Mouse (Mus musculus) megakaryocyte-erythroid progenitor cell, adult 5-6 weeks (primary cell): ENCODE results near the gene Sqstm1. TPM values are rescaled to one million over a fixed set of nuclear protein-coding genes. Genes with fewer than 3 reads are reported as not detected.

ENCODE experiments used
- ATAC-seq: replicated peaks from 2 replicates; pipeline ENCODE4 v1.8.0; 2016; ENCODE audit warnings: mild to moderate bottlenecking, inconsistent platforms; ENCODE audit not compliant: severe bottlenecking, poor library complexity, low FRiP score, low TSS enrichment
- total RNA-seq, 2 experiments: library from RNA; stranded (forward) in 1 of 2; stranded (reverse) in 1 of 2; fragments of 200-1000, 215-1000 nt in 1 of 2; fragments of >200 nt in 1 of 2; fragmentation: Nextera tagmentation in 1 of 2; gene quantifications; 2 replicates each; pipeline ENCODE4 v1.2.3; 2014 to 2017

Gene Sqstm1
- total RNA-seq (2014; fragmentation: Nextera tagmentation) (69.3 and 129 TPM in 2 replicates), total RNA-seq (2017) (339 and 435 TPM in 2 replicates)

DNA sequence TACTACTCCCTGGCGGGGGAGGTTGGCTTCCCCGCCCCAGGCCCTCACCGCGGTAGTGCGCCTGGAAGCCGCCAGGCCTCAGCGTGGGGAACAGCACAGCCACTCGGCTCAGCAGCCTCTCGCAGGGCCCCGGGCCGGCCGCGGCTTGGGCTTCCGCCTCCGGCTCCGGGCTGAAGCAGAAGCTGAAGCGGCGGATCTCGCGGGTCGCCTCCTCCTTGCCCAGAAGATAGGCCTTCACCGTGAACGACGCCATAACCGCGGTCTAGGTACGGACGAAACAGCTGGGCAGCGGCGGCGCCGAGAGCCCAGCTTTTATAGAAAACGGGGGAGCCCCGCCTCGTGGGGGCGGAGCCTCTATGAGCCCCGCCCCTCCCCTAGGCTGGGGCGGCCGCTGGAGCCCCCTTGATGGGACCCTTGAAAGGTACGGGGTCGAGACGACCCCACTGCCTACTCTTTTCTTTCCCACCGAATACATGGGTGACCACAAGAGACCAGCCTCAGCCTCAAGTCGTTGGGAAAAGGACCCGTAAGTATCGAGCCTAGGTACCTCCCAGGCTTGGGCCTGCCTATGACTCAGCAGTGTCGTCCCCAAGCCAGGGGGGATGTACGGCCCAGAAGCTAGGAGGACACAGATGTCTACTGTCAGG lies at the start of gene Sqstm1, which contains the start of gene Mgat4b:
TSS of gene Sqstm1 (minus strand) at position 323 of the 647 bp plus-strand sequence.
TSS of gene Mgat4b (plus strand) at position 386 of the 647 bp plus-strand sequence.
- ATAC-seq = peak; percentile 68

DNA sequence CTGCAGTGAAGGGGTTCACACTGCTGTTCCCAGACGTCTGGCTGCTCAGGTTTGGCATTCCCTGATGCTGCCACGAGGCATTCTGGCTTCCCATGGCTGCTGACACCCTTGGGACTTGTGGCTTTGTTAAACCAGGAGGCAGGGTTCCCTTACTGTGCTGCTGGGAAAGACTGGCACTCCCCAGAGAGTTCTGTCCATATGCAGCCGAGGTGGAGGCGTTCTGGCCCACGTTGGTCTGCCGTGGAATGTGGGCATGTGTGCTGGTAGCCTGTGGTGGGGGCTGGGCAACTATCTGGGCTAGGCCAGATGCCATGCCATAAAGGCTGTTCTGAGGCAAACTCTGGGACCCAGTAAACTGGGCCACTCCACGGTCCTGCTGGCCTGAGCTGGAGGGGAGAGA lies 47.7 kb upstream of the Sqstm1 start:
- no peak for ATAC-seq

DNA sequence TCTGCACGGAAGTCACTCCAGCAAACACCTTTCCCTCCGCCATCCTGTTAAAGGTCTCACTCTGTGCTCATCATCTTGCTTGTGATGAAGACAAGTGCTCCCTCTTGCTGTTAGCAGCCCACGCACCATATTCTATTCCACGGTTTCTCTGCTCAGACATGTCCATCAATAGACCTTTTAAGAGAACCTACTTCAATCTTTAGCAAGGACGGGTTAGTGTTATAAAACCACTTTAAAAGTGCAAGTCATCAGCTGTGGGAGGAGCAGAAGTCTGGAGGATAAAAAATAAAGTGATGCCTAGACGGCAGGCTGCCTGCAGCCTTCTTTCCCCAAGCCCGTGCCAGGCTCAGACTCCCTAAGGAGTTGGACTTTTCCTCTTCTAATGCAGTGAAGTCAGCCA lies 46.0 kb upstream of the Sqstm1 start:
- no peak for ATAC-seq

DNA sequence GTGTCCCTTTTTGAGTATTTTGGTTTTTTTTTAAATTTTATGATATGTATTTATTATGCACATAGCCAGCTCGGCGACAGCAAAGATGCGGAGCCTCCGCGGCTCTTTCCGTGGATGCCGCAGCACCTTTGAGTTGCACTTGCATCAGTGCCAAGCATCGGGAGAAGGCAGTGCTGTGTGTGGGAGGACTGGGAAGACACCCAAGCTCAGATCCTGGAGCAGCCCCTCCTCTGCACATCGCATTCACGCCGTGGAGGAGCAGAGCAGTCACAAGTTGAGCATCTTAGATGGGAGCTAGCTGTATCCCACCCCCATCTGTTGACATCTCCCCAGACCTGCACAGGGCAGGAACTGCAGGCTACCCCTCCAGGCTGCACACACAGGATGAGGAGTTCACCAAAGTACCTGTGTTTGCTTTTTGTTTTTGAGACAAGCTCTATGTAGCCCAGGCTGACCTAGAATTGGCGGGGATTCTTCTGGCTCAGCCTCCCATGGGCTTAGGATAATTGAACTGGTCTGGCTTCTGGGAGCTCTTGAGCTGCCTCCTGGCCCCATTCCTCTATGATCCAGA lies 43.5 kb upstream of the Sqstm1 start:
- ATAC-seq = no peak

DNA sequence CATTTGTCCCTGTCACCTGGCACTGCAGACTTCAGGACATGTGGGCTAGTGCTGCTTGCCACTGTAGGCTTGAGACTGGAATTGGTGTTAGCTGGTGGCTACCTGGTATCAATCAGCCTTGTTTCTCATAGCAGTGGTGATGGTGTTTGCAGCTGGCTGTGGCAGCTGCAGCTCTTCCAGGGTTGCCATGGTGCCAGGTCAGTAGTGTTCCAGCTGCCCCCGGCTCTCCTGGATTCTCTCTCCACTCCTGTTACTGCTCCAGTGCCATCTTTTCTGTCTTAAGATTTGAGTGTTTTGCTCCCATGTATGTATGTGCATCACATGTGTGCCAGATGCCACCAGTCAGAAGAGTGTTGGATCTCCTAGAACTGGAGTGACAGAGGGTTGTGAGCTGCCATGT lies 42.8 kb upstream of the Sqstm1 start:
- ATAC-seq = 0 out of 2 replicates have a peak, but pooled peaks have one; percentile 18

DNA sequence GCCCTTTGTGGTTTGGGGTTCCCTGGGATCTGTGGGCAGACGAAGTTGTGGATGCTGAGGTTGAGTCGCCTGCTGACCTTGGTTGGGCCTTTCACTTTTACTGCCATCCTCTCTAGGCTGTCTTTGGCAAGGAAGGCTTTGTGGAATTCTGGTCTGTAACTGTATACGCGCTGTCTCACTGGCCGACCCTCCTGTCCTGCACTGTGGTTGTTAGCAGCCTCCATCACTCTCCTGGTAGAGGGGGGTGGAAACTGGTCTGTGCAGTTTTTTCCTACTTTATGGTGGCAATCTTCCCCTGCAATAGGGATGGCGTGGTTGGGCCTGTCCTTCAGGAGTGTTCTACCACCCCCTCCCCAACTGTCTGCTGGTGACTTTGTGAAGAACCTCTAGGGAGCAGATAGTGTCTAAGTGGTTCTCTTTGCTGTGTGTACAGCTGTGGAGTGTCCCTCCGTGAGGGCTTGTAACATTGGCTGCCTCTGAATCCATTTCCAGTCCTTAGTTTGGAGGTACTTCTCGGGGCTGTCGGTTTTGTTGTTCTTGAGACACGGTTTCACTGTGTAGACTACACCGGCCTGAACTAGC lies 42.1 kb upstream of the Sqstm1 start:
- ATAC-seq = no peak

DNA sequence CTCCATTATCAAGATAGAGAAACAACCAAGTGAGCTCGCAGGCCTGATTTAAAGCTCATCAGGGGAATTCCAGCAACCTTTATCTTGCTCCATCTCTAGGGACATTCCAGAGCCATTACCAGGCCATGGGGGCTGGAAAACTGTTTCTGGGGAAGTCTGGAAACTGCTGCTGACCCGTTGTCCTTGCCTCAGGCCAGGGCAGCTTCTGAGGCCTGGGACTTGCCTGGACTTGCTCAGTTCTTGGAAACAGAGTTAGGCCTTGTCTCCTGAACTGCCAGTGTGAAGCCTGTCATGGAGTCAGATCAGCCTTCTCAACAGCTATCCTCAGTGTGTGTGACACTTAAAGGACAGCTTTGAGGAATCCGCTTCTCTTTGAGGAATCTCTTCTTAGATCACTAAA lies 41.5 kb upstream of the Sqstm1 start:
- no peak for ATAC-seq

DNA sequence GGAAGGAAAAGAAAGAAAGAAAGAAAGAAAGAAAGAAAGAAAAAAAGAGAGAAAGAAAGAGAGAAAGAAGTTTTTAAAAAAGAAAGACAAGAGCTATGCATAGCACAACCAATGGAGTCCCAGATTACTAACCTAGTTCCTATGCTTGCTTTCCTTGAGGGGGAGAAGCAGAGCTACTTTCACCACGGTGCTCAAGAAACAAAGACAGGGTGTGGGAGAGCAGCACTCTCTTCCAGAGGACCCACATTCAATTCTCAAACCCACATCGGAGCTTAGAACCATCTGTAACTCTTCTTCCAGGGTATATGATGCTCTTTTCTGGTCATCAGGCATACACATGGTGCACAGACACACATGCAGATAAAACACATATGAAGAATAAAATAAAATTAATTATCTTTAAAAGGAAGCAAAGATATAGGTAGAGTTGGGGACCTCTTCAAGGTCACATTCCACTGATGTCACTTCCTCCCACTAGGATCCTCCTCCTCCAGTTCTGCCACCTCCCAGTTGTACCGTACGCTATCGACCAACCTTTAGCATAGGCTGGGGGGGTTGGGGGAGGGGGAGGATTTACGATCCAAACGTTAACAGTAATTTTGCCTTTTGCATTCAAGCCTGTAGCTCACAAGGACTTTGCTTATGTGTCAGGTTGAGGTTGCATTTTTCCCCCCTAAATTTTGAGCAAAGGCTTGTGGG lies 38.0 kb upstream of the Sqstm1 start:
- no peak for ATAC-seq

DNA sequence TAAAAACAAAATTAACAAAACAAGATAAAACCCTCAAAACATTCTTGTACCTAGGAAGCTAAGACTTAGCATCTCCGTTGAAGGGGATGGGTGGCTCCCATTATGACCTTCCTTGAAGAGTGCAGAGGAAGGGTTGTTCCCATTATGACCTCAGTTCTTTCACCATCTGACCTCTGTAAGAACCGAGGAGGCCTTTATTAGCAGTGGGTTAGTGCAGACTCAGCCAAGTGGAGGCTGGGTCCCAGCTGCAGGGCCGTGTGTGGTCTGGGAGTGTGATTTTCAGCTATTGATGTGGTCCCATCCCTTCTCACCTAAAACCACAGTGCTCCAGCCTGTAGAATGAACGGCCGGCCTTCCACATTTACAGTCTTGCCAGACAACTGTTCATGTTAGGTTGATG lies 34.6 kb upstream of the Sqstm1 start:
- ATAC-seq = peak; percentile 28; the same call in 1 of the 2 replicates

DNA sequence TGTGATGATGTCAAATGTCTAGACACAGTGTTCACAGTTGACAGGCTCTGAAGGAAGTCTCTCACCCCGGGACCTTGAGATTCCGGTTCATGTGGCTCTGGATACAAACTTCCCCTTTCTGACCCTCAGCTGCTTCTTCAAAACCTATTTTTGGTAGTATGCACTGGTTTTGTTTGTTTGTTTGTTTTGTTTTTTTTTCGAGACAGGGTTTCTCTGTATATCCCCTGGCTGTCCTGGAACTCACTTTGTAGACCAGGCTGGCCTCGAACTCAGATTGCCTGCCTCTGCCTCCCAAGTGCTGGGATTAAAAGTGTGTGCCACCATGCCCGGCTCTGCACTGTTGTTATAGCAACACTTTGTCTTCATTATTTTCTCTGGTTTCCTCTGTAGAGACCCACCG lies 33.3 kb upstream of the Sqstm1 start:
- no peak for ATAC-seq

DNA sequence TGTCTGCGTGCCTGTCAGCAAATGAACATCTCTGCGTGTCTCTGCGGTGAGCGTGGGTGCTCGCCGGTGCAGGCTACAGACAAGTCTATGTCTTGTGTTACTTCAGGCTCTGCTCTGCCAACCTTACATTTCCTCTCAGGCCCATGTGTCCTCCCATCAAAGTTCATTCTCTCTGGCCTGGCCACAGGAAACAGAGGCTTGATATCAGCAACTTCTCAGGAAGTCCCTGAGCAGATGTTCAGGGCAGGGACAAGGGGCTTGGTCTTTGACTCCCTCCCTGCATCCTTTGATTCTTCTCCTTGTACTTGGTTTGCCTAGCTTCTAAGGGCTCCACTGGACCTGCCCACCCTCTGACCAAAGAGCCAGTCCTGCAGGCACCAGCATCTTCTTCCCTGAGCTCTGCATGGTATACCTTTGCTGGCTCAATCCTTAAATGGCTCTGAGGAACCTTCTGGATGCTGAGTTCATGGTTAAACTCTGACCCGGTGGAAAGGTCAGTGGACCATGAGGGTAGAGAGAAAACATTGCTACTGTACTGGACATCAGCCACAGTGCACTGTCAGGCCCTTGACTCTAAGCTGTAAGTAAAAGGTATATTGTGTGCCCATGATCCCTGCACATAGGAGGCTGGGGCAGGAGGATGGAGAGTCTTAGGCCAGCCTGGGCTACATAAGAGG lies 29.7 kb upstream of the Sqstm1 start:
- ATAC-seq = no peak

DNA sequence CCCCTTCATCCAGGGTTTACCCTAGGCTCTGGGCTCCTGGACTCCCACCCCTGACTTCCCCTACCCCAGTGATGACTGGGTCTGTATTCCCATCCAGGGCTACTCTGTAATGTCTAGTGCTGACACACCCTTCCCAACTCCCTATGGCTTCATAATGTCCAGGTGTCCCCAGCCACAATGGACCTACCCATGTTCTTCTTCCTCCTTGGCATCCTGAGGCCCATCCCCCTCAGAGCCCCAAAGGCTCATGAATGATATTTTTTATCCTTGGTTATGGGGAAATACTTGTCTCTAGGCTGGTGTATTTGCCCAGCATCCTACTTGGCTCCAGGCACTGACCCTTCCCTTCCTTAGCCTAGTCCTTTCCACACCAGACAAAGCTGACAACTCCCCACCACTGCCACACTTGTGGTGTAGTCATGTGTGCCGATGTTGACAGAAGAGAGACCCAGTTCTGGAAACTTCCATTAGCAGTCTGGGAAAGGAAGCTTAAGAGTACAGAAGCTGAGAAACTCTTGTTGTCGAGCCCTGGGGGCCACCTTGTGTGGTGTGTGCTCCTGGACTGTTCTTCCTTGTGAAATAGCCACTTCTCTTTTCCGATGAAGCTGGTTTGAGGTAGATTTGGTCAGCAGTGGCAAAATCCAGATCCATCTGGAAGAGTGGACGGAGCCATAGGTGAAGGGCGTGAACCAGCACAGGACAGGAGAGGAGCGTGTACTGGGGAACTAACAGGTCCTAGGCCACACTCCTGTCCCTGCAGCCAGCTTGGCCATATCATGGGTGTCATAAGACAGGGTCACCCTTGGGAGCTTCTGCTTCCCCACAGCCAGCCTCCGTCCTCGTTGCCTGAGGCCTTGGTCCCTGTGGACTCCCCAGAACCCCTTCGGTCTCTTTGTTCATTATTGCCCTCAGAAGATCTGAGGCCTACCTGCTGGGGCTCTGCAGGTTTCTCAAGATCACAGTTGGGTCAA lies 28.5 kb upstream of the Sqstm1 start:
- ATAC-seq = no peak

DNA sequence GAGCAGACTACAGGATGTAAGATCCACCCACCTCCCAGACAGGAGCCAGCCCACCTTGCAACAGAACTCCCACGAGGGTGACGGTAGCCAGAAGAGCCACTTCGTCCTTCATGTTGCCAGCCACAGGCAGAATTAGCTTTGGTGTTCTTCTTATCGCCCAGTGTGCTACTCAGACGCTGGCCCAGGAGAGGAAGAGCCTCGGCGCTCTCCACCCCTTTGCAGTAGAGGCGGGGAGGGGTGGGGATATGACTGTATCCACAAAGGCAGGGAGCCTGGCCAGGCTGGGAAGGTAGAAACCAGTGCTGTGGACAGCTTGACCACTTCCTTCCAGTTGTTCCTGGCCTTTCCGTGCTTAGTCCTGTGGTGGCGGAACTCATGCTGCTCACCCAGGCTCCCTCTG lies 27.7 kb upstream of the Sqstm1 start, which contains the start of gene Ltc4s:
TSS of gene Ltc4s (minus strand) at position 293 of the 400 bp plus-strand sequence.
- peak; percentile 64 for ATAC-seq

DNA sequence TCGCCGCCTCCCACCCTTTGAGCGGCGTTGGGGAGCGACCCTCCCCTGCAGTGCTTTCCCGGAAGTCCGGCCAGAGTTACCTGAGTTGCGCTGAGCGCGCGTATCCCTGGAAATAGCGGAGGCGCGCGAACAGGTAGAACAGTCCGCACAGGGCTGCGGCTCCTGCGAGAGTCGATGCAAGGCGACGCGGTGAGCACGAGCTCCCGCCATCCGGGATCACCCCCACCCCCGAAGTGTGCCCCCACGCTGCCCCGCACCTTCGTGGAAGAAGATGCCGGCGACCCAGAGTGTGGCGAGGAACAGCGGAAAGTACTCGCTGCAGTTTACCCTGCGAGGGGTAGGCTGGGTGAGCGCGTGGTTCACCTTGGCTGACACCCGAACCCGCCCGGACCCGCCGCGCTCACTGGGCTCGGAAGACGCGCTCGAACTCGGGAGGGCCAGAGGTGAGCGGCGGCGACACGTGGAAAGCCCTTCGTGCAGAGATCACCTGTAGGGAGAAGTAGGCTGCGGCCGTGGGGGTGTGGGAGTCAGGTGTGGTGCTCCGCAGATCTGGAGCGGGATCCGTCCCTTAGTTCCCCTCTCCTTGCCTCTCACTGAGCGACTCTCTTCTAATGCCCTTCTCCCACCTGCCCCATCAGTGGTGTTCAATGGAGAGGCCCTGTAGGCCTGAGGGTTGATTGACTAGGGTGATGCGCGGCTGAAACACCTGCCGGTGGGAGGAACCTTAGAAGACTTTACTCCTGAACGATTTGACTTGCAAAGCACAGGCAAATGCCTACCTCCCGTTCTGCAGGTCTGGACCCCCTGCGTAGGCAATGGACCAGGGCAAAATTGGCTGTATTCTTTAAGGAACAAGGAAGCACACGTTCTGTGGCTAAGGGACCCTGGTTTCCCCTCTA lies 26.6 kb upstream of the Sqstm1 start:
- ATAC-seq = no peak; the same call in 1 of the 2 replicates

DNA sequence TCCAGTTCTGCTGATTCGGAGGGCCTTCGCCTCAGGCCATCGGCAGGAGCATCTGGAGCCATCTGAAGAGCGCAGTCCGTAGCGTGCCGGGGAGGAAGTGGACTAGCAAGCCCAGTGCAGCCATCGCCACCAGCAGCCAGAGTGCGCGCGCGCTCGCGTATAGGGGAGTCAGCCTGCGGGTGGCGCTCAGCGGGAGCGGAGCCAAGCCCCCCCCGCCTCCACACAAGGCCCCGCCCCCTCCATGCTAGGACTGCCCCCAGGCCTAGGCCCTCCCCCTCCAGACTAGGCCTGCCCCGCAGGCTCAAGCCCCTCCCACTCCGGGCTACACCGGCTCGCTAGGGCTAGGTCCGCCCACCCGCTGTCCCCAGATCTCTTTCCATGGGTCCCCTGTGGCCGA lies 25.9 kb upstream of the Sqstm1 start:
- peak; percentile 71 for ATAC-seq

DNA sequence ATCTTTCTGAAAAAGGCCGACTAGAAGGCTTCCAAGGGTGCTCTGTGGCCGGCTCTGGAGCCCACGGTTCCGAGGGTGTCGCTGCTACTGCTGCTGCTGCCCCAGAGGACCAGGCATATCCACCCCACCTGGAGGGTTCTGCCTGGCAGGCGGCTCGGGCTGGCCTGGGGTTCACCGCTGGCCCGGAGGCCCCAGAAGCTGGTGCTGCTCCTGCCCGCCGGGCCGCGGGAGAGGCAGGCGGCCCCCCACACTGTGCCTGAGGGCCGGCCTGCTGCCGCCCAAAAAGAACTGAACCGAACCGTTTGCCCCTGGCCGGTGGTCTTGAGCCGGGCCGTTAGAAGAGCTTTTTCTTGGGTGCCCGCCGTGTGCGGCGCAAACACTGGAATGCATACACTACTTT lies 24.0 kb upstream of the Sqstm1 start:
- ATAC-seq = no peak

DNA sequence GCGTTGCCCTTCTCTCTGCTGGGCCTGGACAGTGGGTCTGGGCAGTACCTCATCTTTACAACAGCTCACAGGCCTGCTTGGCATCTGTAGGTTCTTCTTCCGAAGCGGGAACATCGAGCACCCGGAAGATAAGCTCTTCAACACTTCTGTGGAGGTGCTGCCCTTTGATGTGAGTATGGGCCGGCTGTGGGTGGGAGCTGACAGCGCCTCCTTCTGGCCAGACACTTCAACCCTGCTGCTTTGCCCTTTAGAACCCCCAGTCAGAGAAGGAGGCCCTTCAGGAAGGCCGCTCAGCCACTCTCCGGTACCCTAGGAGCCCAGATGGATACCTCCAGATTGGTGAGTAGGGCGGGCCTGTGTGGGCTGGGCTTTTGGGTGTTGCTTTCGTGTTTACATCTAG lies 23.4 kb upstream of the Sqstm1 start:
- ATAC-seq = no peak

DNA sequence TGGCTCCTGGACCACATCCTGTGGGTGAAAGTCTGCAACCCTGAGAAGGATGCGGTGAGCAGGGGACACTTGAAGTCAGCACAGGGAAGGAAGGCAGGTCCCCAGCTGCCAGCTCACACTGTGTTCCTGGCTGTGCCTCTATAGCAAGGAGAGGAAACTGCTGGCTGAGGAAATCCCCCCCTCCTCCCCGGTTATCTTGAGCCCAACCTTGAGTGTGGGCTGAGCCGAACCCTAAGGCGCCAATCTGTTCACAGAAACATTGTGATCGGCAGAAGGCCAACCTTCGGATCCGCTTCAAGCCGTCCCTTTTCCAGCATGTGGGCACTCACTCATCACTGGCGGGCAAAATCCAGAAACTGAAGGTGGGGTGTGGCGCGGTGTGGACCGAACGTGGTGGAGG lies 22.4 kb upstream of the Sqstm1 start:
- ATAC-seq = peak; percentile 43
